Mouse (Mus musculus): ENCODE measurements around the gene Ghr. TPM values are rescaled to one million over a fixed set of nuclear protein-coding genes. Genes with fewer than 3 reads are reported as not detected.

Ghr gene
- polyA plus RNA-seq (2014; fragmentation: Illumina TruSeq; extraction: RNeasy Lipid Tissue Mini Kit (QIAGEN cat#74804)): 185 TPM

DNA sequence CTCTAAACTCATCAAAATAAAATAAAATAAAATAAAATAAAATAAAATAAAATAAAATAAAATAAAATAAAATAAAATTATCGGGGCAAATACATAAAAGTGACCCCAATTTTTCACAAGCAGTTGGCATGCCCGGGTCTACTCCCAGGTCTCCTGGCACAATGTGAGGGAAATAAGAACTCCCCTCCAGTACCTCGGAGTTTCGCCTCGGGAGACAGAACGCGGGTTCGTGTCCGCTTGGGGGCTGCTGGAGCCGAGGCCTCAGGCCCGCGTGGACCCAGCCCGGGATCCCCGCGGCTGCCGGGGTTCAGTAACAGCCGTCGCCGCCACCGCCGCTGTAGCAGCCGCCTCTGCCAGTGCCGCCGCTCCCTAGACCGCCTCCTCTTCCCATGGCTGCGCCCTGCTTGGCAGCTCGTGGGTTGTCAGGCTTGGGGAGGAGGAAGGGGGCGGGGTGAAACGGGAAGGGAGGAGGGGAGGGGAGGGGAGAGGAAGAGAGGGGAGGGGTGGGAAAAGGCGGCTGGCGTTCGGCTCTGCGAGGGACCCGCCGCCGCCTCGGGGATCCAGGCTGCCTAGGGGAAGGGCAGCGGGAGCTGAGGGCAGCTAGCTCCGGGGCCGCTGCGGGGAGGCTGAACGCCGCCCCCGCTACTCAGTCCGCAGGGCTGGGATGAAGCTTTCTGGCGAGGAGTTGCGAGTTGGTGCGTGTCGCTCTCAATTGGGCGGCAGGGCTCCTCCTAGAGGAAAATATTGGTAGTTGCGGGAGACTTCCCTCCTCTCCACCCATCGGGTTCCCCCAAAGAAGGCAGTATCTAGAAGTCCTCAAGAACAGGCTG lies at the start of gene Ghr:
Gene Ghr (minus strand): TSS at position 686 of the 830 bp plus-strand sequence.

DNA sequence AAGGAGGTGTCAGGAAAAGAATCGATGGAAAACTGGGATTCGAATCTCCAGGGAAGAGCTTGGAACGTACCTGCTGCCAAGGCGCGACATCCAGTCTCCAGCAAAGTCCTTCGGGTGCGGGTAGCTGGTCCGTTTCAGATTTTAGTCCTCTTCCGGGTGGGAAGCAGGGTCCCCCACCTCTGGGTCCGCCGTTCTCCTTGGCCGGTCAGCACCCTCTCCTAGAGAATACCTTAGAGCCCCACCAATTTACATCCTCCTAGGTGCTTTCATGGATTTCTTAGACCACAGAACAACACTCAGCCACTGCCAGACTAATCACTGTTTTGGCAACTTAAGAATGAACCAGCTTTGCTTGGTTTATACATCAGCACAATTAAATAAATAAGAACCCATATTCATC lies 279.9 kb downstream of the Ghr start, which contains the start of gene Ccdc152:
Gene Ccdc152 (minus strand): TSS at position 101 of the 400 bp plus-strand sequence.

DNA sequence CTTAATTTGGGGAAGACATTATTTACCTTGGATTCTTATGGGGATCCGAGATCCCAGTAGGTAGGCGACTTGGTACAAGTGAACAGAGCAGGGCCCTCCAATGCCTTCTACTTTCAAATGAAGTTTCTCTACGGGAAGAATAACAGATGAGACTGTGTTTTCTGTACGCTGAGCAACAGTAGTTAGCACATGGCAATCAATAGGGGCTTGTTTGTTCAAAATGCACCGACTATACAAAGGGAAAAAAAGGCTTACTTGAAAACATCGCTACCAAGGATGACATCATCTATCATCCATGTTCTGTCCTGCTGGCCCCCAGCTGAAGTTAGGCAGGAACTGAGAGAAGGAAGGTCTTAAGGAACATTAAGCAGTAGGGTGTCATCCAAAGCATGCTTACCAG lies 315.0 kb downstream of the Ghr start, which contains the start of gene Selenop:
Gene Selenop (plus strand): TSS at position 301 of the 400 bp plus-strand sequence.

All from ovary, adult 10 weeks (tissue).